Mouse (Mus musculus) brain, adult 2 months (tissue): ENCODE data around the gene Csmd2.

Experiments
- DNase-seq: peaks from one replicate; pipeline ENCODE4 v3.0.0; 2011; ENCODE audit warnings: low read depth, low spot score

The Csmd2 gene

DNA sequence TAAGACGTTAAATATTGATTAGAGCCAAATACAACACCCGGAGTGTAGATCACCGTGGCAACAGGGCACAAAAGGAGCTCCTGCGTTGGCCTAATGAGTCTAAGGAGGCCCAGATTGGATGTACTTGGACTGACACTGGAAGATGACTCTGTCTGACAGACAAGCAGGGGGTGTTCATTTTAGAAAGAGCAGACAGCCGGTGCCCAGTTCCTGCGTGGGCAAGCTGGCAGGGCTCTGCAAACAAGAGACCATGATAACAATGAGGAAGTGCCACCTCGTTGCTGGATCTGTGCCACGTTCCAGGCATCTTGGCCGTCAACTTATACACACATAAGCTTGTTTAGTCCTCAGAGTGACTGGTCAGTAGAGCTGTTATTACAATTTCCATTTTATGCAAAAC is 342.9 kb downstream of the Csmd2 start:
- peak; percentile 86 for DNase-seq

DNA sequence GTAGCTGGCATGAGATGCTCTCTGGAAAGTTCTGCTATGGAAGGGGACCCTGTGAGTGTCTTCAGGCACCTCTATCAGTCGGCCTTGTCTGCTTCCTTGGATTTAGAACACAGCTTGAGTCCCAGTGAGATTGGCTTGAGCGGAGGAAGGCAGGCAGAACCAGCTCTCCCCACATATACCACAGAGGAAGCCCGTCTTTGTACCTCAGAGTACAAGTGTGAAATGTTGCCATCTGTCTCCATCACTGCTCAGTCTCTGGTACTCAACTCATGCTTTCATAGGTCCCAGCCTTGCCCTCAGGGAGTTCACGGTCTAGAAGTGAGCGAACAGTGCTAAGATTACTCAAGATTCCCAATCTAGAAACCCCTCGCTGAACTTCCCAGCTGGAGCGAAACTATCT is 352.8 kb downstream of the Csmd2 start:
- peak; percentile 74 for DNase-seq

DNA sequence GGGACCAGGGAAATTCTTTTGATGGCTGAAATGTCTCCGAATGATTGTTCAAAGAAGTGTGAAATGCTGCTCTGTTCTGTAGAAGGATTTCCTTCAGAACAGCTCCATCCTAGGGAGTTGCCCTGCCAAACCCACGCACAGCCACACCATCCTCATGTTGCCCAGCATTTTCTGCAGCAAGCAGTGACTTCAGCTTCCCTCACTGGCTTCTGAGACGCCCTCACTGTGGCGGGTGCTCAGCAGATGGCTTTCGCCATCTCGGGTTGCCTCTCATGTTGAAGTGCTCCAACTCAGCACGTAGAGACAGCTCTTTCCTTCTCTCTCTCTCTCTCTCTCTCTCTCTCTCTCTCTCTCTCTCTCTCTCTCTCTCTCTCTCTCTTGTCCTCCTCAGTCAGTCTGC is 353.7 kb downstream of the Csmd2 start:
- peak; percentile 76 for DNase-seq

DNA sequence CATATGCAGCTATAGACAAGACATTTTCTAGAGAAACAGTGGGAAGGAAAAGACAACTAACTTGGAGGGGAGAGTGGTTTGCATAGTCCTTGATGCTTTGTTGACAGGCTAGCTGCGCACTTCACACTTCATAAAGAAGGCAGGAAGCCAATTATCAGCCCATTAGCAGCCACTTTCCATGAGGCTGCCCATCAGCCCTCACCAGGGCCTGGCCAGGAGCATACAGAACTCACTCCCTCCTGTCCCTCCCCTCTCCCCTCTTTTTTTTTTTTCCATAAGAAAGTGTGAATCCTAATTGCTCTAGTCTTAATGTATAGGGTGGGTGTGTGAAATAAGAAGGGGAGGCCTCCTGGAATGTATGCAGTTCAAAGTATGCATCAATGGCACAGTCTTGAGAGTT is 354.6 kb downstream of the Csmd2 start:
- no peak for DNase-seq

DNA sequence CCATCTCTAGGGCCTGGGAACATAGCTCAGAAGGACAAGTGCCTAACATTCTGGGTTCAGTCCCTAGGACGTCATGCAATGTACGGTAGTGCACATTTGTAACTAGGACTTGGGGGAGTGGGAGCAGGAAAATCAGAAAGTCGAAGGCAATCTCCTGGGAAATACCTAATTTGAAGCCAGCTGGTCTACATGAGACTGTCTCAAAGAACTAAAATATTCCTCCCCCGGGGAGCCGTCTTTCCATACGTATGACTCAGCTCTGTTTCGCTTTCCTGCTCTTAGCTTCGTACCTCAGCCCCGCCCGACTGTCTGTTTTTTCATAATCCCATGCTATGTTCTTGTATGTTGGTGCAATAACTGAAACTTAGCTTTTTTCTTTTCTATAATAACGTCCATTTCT is 371.1 kb downstream of the Csmd2 start:
- peak; percentile 88 for DNase-seq

DNA sequence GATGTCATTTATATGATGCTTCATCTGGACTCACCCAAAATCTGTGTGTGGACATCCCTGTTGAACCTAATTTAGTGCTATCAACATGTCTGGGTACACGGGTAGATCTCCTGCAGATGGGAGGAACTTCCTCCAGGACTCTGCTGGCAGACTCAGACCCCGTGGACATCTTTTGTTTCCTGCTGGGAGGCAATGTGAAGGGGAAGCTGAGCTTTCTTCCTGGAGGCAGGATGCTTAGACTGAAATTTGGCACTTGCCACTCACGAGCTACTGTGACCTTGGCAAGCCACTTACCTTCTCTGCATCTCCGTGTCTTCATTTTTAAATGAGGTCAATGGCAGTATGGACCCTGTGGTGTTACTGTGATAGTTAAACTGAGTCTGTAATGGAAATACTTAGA is 378.2 kb downstream of the Csmd2 start:
- no peak for DNase-seq

DNA sequence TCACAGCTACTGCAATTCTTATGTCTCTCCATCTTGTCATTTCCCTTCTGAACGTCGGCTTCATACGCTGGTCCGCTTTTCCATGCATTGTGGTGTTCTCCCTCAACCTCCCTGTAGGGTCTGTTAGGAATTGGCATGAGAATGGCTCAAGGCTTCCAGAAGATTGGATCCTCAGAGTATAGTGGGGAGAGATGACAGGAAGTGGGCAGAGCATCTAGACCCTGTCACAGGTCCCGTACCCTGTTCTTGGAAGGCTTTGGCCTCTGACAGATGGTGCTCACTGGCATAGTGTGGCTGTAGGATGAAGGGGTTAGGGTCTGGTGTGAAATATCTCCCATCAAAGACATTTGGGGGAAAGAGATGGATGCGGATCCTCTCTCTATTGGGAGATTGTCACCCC is 380.4 kb downstream of the Csmd2 start:
- DNase-seq: no peak

DNA sequence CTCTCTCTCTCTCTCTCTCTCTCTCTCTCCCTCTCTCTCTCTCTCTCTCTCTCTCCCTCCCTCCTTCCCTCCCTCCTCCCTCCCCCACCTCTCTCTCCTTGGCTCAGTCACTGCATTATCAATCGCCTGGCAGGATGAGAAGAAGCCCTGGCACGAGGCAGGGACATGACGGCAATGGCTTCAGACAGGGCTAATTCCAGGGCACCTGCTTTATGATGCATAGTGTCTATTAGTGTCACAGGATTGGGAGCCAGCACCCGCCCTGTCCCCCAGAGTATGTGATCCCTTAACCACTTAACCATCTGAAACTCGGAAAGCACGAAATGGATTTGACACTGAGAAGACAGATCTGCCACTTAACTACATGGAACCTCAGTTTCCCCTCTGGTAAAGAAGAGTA is 384.1 kb downstream of the Csmd2 start:
- DNase-seq: no peak

DNA sequence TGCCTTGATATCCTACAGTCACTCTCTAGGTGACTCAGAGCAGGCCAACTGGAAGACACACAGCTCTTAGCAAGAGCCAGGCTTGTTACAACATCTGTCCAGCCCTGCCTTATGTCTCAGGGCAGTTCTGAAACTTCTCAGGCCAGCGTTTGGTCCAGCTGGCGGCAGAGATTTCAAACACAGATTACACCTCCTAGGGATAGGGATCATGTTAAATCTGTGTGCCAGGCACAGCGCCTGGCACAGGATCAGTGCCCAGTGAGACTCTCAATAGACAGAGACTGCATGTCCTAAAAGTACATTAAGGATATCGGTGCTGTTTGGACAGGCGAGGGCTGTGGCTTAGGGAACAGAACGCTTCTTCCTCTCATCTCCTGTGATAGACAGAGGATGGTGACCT is 385.5 kb downstream of the Csmd2 start:
- no peak for DNase-seq

DNA sequence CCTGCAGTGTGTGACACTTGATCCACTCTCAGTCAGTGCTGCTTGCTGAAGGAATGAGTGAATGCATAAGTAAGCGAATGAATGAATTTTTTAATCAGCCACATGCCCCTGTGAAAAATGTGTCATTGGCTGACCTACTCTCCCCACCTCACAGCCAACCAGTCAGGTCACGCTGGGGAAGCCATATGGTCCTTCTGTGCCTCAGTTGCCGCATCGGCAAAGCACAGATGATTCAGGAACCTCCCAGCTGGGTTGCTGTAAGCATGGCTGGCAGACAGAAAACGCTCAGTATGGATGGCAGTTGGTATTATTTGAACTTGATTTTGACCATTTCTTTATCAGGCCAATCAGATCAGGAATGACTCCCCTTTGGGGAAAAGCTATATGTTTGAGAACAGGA is 386.4 kb downstream of the Csmd2 start:
- DNase-seq: peak; percentile 56

DNA sequence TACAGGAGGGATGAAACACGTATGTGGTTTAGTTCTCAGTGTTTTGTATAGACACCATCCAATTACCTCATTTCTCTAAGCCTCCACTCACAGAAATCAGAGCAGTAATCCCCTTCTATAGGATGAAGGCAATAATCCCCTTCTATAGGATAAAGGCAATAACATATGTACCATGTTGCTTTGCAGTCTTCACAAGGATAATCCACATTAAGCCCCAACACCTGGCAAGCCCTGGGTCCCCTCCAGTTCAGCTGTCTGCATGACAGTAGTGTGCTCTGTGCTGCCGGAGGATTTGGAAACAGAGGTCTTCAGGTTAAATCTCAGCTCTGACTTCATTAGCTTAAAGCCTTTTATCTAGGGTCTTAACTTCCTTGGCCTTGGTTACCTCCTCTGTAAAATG is 391.3 kb downstream of the Csmd2 start:
- DNase-seq: no peak

DNA sequence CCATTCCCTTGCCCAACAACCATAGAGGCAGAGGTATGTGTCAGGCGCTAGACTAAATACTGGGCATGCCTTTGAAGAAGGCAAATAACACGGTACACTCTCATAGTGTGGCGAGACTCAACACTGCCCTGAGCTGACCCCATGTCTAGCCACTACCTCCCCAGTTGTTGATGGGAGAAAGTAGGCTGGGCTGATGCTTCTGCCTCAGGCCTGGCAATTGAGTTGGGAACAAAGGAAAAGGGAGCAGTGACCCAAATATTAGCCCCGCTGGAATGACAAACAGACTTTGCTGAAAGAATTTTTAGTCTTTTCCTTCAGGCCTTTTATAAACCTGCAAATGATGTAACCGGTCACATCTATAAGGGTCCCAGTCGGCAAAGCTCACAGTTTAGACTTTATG is 393.7 kb downstream of the Csmd2 start:
- no peak for DNase-seq

DNA sequence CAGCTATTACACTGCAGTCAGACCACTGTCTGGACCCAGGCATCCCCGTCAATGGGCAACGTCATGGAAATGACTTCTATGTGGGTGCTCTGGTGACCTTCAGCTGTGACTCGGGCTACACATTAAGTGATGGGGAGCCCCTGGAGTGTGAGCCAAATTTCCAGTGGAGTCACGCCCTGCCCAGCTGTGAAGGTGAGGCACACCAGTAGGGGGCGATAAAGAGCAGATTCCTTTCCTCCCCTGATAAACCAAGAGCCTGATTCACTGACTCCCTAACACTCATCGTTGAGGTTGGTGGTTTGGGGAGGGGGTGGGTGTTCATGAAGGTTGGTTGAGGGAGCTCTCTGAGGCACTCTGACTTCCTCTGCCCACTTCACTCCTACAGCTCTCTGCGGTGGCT is 396.1 kb downstream of the Csmd2 start:
- DNase-seq: no peak

DNA sequence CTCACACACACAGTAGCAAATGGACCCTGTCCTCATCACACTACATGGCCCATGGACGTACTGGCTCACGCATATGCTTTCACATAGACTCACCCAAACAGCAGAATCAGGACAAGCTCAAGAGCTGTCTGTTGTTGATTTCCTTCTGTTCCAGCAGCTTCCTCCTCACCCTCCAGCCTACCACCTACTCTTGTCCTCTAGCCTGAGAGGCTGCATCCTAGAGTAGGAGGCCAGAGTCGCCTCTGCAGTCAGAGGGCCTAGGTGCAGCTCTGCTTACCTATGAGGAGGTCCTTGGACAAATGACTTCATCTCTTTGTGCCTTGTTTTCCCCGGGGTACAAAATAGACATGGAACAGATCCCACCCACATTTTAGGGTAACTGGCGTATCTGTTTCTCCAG is 403.8 kb downstream of the Csmd2 start:
- no peak for DNase-seq

DNA sequence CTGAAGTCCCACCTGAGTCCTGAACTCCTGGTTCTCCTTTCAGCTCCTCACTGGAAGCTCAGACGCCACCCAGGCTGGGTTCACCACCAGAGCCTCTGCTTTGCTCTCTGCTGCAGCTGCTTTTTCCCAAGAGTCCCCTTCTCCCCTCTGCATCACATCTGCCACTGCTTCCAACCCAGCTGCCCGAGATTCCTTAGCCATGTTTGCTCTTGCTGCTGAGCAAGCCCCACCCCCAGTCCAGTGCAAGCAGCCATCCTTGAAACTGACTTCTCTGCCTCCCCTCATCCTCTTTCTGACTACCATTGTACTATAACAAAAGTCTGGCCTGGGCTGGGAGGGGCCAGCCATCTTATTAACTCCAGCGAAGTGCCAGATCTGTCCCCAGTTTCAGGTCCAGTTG is 404.6 kb downstream of the Csmd2 start:
- DNase-seq: no peak

DNA sequence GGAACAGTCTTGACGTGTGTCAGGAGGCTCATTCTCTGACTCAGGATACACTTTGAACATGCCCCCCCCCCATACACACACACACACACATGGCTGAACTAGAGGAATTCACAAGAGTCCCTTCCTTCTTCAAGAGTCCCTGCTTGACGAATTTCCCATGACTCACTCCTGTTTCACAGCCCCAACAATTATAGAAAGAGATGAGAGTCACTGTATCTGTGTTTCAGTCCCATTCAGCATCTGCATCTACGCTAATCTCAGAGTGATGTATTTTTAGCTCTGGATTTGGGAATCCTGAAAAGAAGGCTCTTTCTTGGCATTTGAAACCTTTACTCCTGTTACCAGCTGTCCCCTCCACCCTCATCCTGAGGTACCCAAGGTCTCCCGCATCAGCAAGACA is 406.2 kb downstream of the Csmd2 start:
- DNase-seq: peak; percentile 83

DNA sequence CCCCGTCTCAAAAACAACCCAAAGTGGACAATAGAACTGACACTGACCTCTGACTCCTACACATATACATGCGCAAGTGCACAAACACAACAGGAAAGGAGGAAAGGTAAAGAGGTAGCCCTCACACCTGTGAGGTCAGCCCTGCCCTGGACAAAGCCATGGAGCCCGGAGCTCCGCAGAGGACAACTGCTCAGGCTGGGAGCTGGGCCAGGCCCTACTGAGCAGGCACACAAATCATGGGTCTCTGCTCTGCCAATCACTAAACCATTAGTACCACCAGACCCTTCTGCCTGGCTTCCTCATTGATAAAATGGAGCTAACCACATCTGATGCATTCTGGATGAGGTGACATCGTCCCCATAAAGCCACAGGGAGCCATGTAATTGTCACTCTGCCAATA is 409.0 kb downstream of the Csmd2 start:
- DNase-seq: no peak

DNA sequence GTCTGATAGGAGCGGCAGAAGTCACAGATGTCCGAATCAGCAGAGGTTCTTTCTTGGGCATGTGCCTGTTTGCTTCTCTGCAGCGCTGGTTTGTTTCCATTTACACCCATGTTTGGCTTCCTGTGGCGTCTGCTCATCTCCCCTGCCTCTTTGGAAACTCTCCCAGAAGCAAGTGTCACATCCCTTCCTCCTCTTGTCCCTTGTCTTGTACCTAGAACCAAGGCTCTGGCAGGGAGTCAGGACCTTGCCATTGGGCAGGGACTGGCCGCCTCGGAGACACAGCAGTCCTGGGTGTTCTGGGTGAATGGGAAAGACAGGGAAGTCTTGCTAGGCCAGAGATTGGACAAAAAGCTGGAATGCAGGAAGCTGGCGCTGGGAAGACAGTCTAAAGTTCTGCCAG is 410.1 kb downstream of the Csmd2 start:
- no peak for DNase-seq

DNA sequence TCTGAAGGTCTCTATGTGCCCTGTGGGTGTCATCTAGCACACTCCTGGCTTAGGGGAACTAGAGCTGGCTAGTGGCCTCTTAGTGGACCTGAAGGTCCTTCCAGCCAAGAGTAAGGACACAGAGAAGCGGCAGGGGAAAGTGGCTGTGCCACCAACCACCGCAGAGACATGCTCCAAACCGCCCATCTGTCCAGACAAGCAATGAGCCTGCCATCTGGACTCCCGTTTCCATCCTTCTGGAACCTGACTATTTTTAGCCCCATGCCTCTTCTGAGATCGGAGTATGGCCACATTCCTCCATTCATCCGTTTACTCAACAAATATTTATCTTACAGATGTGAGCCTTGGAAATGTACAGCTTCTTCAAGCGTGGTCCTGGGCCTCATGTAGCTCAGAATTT is 411.3 kb downstream of the Csmd2 start:
- peak; percentile 96 for DNase-seq

DNA sequence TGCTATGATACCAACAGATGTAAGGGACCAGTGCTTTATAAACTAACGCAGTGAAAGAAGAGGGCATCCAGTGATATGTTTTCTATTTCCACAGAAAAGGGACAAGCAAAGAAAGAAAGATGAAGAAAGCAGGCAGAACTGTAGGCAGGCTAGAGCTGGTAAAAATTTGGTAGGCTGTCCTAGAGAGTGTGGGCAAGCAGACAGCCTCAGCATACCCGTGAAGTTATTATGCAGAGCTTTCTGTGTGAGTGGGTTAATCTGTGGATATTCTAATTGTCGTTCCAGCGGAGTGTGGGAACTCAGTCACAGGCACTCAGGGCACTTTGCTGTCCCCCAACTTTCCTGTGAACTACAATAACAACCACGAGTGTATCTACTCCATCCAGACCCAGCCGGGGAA is 412.4 kb downstream of the Csmd2 start:
- DNase-seq: peak; percentile 58

DNA sequence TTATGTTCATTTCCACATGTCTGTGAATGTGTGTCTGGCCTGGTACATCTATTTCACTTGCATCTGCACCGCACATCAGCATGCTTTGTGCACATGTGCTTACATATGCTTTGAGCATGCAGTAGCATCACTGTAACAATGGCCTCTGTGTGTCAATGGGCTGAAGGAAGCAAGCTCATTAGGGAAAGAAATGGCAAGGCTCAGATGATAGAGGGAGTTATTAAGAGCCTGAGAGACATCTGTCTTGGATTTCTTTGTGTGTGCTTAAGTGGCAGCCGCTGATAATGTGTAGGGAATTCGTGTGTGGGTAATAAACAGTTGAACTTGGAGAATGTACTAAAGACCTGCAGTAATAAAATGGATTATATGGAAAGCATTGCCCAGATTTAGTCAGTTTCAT is 413.9 kb downstream of the Csmd2 start:
- no peak for DNase-seq

DNA sequence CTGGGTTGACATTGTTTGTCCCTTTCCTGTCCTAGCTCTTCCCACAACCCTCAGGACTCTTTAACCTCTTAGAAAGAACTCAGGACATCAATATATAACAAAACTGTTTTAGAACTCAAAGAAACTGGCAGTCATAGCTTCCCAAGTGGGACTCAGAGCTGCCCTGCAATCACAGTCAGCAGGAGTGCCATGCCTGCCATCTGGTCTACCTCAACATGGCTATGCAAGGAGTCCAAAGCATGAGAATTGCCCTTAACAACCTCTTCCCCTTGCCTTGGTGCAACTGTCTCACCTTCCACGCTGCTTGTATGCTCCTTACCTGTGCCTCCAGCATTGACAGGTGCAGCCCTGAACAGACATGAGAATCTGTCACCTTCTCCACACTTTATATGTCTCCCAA is 415.0 kb downstream of the Csmd2 start:
- DNase-seq: peak; percentile 65

DNA sequence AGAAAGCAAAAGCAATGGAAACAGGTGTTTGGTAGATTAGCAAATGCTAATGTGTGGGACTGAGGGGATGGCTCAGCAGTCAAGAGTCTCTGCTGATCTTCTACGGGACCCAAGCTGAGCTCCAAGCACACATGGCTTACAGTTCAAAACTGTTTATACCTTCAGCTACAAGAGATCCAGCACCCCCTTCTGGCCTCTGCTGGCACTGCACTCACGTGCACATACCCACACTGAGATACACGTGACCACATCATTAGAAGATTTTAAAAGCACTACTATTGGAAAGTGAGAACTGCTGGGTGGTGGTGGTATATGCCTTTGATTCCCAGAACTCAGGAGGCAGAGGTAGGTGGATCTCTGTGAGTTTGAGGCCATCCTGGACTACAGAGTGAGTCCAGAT is 417.9 kb downstream of the Csmd2 start:
- no peak for DNase-seq

DNA sequence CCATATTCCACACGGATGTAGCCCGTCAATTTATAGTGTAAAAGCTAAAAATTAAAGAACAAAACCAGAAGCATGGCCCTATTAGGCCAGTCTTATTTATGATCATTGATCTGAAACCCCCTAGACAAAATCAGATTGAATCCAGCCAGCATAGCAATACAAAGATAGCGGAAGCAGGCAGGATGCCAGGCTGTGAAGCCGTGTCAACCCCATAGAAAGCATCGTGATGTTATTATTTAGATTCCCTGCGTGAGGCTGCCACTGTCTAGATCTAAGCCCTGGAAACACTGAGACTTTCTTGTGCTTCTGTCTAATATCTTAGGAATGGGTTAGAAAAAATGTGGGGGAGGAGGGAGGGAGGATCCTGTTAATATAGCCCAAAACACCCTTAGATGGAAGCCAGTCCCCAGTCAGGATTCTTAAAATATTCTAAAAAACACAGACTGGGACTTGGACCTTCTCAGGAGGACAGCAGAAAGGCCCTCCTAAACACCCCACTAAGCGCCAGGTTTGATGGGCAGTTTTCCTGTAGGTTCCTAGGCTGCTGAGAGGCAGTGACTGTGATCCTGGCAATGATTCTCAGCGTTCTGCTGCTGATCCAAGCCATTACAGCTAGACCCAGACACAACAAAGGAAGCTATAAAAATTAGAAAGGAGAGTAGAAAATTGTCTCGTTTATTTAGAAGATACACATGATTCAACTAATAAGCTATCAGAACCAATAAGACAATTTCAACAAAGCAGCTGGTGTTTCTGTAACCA is 419.6 kb downstream of the Csmd2 start:
- no peak for DNase-seq
